Mouse (Mus musculus): ENCODE measurements around the gene Slc30a3. TPM values are rescaled to one million over a fixed set of nuclear protein-coding genes. Genes with fewer than 3 reads are reported as not detected.
A peak's percentile ranks its signal among the peaks of the same experiment; 100 is the strongest.

Gene Slc30a3
- polyA plus RNA-seq, 1 experiment from 2014 or later = 0.72 TPM

- DNase-seq (no peak), ATAC-seq (no peak)
- Histone ChIP-seq H3K27me3 (ENCODE audit: insufficient read depth, low read length) (0 out of 2 replicates have a peak, but pooled peaks cover 4% of the 10 kb centered on the region), H3K4me3 (ENCODE audit: low read depth, low read length) (no peak overlapping the region), H3K9me3 (ENCODE audit: low read length) (no peaks in the 10 kb centered on the region), H3K4me1 (ENCODE audit: insufficient read depth) (no peaks in the 10 kb centered on the region), H3K9ac (replicated peaks) (no peak overlapping the region), H3K4me2 (ENCODE audit: low read depth, low read length) (no peak overlapping the region), H3K36me3 (replicated peaks; ENCODE audit: insufficient read depth, low read length) (no peaks in the 10 kb centered on the region), H3K27ac (ENCODE audit: low read depth) (no peak overlapping the region)
- no peak for TF ChIP-seq CTCF (IDR thresholded peaks at IDR 0.05; ENCODE audit: low read depth)
- 25% methylated on average over 10 of the region's 10 CpGs for whole genome bisulfite sequencing (ENCODE audit: insufficient replicate concordance)
Observed at GRCm38 (mm10) chr5:31116912-31117311, 8.9 kb upstream of the Slc30a3 start.

GRCm38 (mm10) chr5:31116354-31116753 lies 8.3 kb upstream of the Slc30a3 start, which contains the start of gene Trim54:
Gene Trim54, plus strand, starts transcription at chr5:31116712.
- no peak for TF ChIP-seq EP300 (IDR thresholded peaks at IDR 0.05; ENCODE audit: low read depth)
- DNase-seq (no peak), ATAC-seq (no peak)
- Histone ChIP-seq H3K9ac (replicated peaks) (no peak within 1 kb of the TSS), H3K27me3 (ENCODE audit: insufficient read depth, low read length) (0 out of 2 replicates have a peak, but pooled peaks cover 4% of the 10 kb centered on the region), H3K4me2 (ENCODE audit: low read depth, low read length) (no peak within 1 kb of the TSS), H3K9me3 (ENCODE audit: low read length) (no peaks in the 10 kb centered on the region), H3K4me1 (ENCODE audit: insufficient read depth) (no peaks in the 10 kb centered on the region), H3K36me3 (replicated peaks; ENCODE audit: insufficient read depth, low read length) (no peaks in the 10 kb centered on the region), H3K4me3 (ENCODE audit: low read depth, low read length) (no peak within 1 kb of the TSS), H3K27ac (ENCODE audit: low read depth) (no peak within 1 kb of the TSS)
- WGBS (ENCODE audit: insufficient replicate concordance) = 26% methylated on average over 3 of the region's 3 CpGs

- H3K4me3 ChIP-seq (ENCODE audit: low read depth, low read length) = no peak overlapping the region
- WGBS (ENCODE audit: insufficient replicate concordance) = 14% methylated on average over 7 of the region's 7 CpGs
- no peak overlapping the region for H3K27ac ChIP-seq (ENCODE audit: low read depth)
- H3K9ac ChIP-seq (replicated peaks) = no peak overlapping the region
- no peaks in the 10 kb centered on the region for H3K9me3 ChIP-seq (ENCODE audit: low read length)
- ATAC-seq (no peak), DNase-seq (no peak)
- H3K4me1 ChIP-seq (ENCODE audit: insufficient read depth) = no peaks in the 10 kb centered on the region
- peak; percentile 61 for TF ChIP-seq CTCF (IDR thresholded peaks at IDR 0.05; ENCODE audit: low read depth)
- no peak for TF ChIP-seq EP300 (IDR thresholded peaks at IDR 0.05; ENCODE audit: low read depth)
- no peaks in the 10 kb centered on the region for H3K27me3 ChIP-seq (ENCODE audit: insufficient read depth, low read length)
- no peak overlapping the region for H3K4me2 ChIP-seq (ENCODE audit: low read depth, low read length)
- no peaks in the 10 kb centered on the region for H3K36me3 ChIP-seq (replicated peaks; ENCODE audit: insufficient read depth, low read length)
Observed at GRCm38 (mm10) chr5:31110781-31111180, 2.7 kb upstream of the Slc30a3 start.

- WGBS (ENCODE audit: insufficient replicate concordance) = 64% methylated on average over 9 of the region's 9 CpGs
- Histone ChIP-seq H3K4me2 (ENCODE audit: low read depth, low read length) (no peak within 1 kb of the TSS), H3K9me3 (ENCODE audit: low read length) (no peaks in the 10 kb centered on the region), H3K27ac (ENCODE audit: low read depth) (no peak within 1 kb of the TSS), H3K4me1 (ENCODE audit: insufficient read depth) (no peaks in the 10 kb centered on the region), H3K36me3 (replicated peaks; ENCODE audit: insufficient read depth, low read length) (no peaks in the 10 kb centered on the region), H3K9ac (replicated peaks) (no peak within 1 kb of the TSS), H3K4me3 (ENCODE audit: low read depth, low read length) (no peak within 1 kb of the TSS), H3K27me3 (ENCODE audit: insufficient read depth, low read length) (no peaks in the 10 kb centered on the region)
- TF ChIP-seq CTCF (IDR thresholded peaks at IDR 0.05; ENCODE audit: low read depth) (no peak), EP300 (IDR thresholded peaks at IDR 0.05; ENCODE audit: low read depth) (no peak)
- ATAC-seq (no peak), DNase-seq (no peak)
Observed at GRCm38 (mm10) chr5:31105814-31106335, 2.2 kb downstream of the Slc30a3 start, which contains the start of gene Dnajc5g. Gene Dnajc5g, plus strand, starts transcription at chr5:31106285.

- peaks cover 15% of the 10 kb centered on the region for H3K4me1 ChIP-seq (ENCODE audit: insufficient read depth)
- no peak overlapping the region for H3K27ac ChIP-seq (ENCODE audit: low read depth)
- peaks cover 68% of the 10 kb centered on the region for H3K27me3 ChIP-seq (ENCODE audit: insufficient read depth, low read length)
- H3K36me3 ChIP-seq (replicated peaks; ENCODE audit: insufficient read depth, low read length) = no peaks in the 10 kb centered on the region
- peak overlapping the region; percentile 71 for H3K4me2 ChIP-seq (ENCODE audit: low read depth, low read length)
- no peak for TF ChIP-seq EP300 (IDR thresholded peaks at IDR 0.05; ENCODE audit: low read depth)
- TF ChIP-seq CTCF (IDR thresholded peaks at IDR 0.05; ENCODE audit: low read depth) = no peak
- H3K9ac ChIP-seq (replicated peaks) = 0 out of 2 replicates have a peak overlapping the region, but pooled peaks have one; percentile 30
- ATAC-seq = no peak
- 26% methylated on average over 11 of the region's 11 CpGs for WGBS (ENCODE audit: insufficient replicate concordance)
- H3K9me3 ChIP-seq (ENCODE audit: low read length) = no peaks in the 10 kb centered on the region
- H3K4me3 ChIP-seq (ENCODE audit: low read depth, low read length) = peak overlapping the region; percentile 27; the same call in 1 of the 2 replicates
- peak; percentile 17 for DNase-seq
Observed at GRCm38 (mm10) chr5:31095711-31096480, 12.1 kb downstream of the Slc30a3 start.

- Histone ChIP-seq H3K4me1 (ENCODE audit: insufficient read depth) (peaks cover 15% of the 10 kb centered on the region), H3K9me3 (ENCODE audit: low read length) (no peaks in the 10 kb centered on the region), H3K9ac (replicated peaks) (0 out of 2 replicates have a peak overlapping the region, but pooled peaks have one; percentile 30), H3K36me3 (replicated peaks; ENCODE audit: insufficient read depth, low read length) (no peaks in the 10 kb centered on the region), H3K4me3 (ENCODE audit: low read depth, low read length) (peak overlapping the region; percentile 27), H3K27me3 (ENCODE audit: insufficient read depth, low read length) (peaks cover 74% of the 10 kb centered on the region), H3K4me2 (ENCODE audit: low read depth, low read length) (peak overlapping the region; percentile 71), H3K27ac (ENCODE audit: low read depth) (no peak overlapping the region)
- peak; percentile 44 for ATAC-seq
- WGBS (ENCODE audit: insufficient replicate concordance) = under 1% methylated on average over 59 of the region's 59 CpGs
- TF ChIP-seq EP300 (IDR thresholded peaks at IDR 0.05; ENCODE audit: low read depth) (no peak), CTCF (IDR thresholded peaks at IDR 0.05; ENCODE audit: low read depth) (0 out of 2 replicates have a peak, but pooled peaks have one; percentile 20)
- peak; percentile 67 for DNase-seq
Observed at GRCm38 (mm10) chr5:31094799-31095691, 13.0 kb downstream of the Slc30a3 start.
